Mouse (Mus musculus) olfactory bulb, adult 2 months (tissue): ENCODE measurements around the gene Pdzd3.

Experiments
- CTCF ChIP-seq: fragments of 200-500 bp; IDR thresholded peaks from 2 replicates; pipeline ENCODE4 v1.5.1; 2012; ENCODE audit warnings: low read depth, mild to moderate bottlenecking, low read length, moderate library complexity; ENCODE audit not compliant: insufficient read depth
- POLR2A ChIP-seq: fragments of 200-500 bp; IDR thresholded peaks from 2 replicates; pipeline ENCODE4 v1.6.1; 2012; ENCODE audit warnings: mild to moderate bottlenecking, low read depth, low read length, moderate library complexity; ENCODE audit not compliant: insufficient read depth

- TF ChIP-seq CTCF (no peak), POLR2A (no peak)
Observed at GRCm38 (mm10) chr9:44199166-44199565, 52.1 kb downstream of the Pdzd3 start.
